Mouse (Mus musculus): Measurements from ENCODE around the gene Polr1e.
"Not testable (repeated sequence)": the region's sequence is repeated elsewhere in the genome, so short reads cannot be mapped to it uniquely, and the experiment has no call there.

Gene Polr1e

DNA sequence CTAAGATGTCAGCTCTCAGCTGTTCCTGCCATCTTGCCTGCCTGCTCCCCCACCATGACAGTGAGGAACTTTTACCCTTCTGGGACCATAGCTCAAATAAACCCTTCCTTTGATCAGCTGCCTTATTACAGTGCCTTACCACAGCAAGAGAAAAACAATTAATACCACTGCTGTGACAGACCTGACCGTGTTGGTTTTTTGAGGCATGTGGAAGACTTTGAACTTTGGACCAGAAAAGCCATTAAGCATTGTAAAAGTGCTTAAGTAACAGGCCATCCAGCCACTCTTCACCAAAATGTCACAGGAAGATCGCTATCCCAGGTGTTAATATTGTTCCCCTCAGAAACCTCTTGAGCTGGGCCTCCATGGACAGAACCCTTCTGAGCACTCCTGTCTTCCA, 46.2 kb downstream of the Polr1e start:
- DNase-seq, result no peak

GRCm38 (mm10) chr4:45066036-45066730, 47.8 kb downstream of the Polr1e start:
- no peak for DNase-seq

- DNase-seq, result no peak
These were observed 49.4 kb downstream of the Polr1e start for GRCm38 (mm10) chr4:45067742-45068141.

GRCm38 (mm10) chr4:45072261-45072973, 54.0 kb downstream of the Polr1e start:
- DNase-seq, result no peak

GRCm38 (mm10) chr4:45073544-45073943, 55.2 kb downstream of the Polr1e start:
- DNase-seq, result no peak

GRCm38 (mm10) chr4:45081041-45081440, 62.7 kb downstream of the Polr1e start:
- not testable (repeated sequence) for DNase-seq

GRCm38 (mm10) chr4:45082951-45083350, 64.6 kb downstream of the Polr1e start:
- peak; percentile 24 for DNase-seq

DNA sequence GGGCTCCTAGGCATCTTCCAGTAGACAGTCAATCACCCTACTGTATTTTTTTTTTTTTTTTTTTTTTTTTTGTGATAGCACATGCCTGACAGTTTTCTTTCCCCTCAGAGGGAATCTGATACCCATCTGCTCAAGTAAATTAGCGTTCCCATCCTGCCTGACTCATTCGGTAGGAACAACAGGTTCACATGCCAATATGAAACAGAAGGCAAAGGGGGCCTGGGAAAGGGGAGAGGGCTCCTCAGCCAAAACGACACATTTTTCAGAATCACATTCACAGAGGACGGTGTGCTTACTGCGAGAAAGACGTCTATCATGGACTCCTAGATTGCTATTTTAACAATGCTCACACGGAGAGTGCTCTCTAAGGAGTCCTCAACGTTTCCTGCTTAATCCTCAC, 65.1 kb downstream of the Polr1e start:
- peak; percentile 7 for DNase-seq

DNA sequence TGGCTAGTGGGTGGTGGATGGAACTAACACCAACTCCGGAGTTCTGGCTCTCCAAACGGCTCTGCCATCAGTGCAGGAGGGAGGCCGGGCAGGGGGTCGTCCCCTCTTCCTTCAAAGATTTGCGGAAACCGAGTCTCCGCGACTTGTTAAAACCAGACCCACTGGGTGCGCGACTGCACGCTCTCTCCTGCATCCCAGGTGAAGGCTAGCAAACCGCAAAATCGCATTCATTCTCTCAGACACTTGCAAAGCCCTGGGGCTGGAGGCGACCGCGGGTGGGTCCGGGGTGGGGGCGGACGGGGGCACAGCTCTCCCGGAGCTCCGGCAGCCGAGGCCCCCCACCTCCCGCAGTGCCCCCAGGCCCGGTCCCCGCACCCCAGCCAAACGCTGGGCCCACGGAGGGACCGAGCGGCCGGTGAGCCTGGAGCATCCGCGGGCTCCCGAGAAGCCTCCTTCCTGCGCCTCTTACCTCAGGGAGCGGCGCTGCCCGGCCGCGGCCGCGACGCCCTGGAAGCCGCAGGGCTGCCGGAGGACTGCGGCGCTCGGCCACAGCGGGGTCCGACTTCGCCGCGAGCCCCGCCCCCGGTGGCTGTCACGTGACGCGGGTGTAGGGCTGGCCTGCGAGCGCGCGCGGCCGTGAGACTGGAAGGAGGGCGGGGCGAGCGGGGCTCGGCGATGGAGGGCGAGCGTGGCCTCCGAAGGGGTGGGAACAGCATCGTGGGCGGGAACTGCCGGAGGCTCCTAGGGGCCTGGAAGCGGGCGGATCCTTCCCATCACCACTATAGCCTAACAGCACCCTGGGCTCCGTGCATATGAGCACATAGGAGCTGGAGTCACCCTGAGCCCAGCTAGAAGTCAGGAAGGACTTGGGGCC, 65.9 kb downstream of the Polr1e start, which contains the start of gene Fbxo10:
TSS of gene Fbxo10 (minus strand) at position 584 of the 874 bp plus-strand sequence.
- DNase-seq, result peak; percentile 93

- no peak for DNase-seq
These were observed 66.5 kb downstream of the Polr1e start for GRCm38 (mm10) chr4:45084895-45085290.
